ENCODE assay signal across 14 mouse cellular contexts in the genomic region with DNA sequence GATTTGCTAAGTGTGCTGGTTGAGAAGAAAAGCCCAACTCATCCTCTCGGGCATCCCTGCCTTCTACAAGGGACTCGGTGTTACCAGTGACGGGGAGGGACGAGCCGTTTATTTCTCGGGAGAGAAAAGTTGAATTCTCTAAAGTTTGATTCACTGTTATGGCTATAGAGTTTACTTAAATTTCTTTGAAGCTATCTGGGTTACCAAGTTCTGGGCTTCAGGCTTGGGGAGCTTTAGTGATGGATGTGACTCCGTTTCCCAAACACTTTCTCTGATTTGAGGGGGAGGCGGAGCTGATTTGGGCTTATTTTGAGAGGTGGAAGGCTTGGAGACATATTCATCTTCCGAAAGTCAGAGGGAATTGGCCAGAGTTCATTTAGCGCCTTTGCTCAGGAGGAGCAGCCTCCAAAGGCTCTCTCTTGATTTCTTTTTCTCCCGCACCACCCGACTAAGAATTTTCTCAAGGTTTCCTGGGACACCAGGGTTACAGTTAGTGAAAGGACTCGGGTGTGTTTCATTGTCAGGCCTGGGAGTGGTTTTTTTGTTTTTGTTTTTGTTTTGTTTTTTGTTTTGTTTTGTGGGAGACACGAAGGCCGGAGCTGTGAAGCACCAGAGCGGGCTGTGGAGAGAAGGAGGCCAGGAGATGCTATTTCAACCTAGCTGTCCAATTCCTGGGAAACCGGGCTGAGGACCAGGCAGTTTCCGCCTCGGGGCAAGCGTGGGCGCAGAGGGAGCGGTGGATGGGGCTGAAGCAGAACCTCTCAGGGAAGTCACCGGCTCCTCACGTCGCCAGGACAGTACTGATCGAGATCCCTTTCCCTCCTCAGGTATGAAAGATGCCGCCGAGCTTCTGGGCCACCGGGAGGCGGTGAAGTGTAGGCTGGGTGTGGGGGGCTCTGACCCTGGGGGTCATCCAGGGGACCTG. TPM values are rescaled to one million over a fixed set of nuclear protein-coding genes. Genes with fewer than 3 reads are reported as not detected.
DNase-seq lines count a peak whose midpoint lies in the region; ATAC-seq lines count a peak whose summit lies in the region.
"Had no signal": no experiment of that assay in that cellular context is flagged by ENCODE, and none has a peak within 500 bp of the region (broad histone marks: within the 10 kb centered on the region; RNA-seq: fewer than 3 reads in every experiment).

No protein-coding gene starts in this region.

- H3K27ac ChIP-seq in forebrain, embryonic 14.5 days (ENCODE audit: low read depth, low read length): no peak overlapping the region
- no peak overlapping the region for H3K27ac ChIP-seq in midbrain, embryonic 12.5 days (replicated peaks)

- peak; percentile 13 to 25 for DNase-seq in left cerebral cortex, postnatal 25 days (ENCODE audit: low spot score in 2 of 2)
- no peak for DNase-seq in left cerebral cortex, postnatal 10 days (ENCODE audit: extremely low spot score in 1 of 2, low spot score in 2 of 2)
- peak; percentile 32 for DNase-seq in forebrain, embryonic 14.5 days (ENCODE audit: low spot score)
- no peak for DNase-seq in layer of hippocampus, adult 18-20 months (ENCODE audit: low spot score in 2 of 2)
- no peak for DNase-seq in adrenal gland, adult 18-20 months (ENCODE audit: low spot score in 2 of 2)
- no peak for DNase-seq in adrenal gland, postnatal 14 days
- DNase-seq: heart, postnatal 14 days; kidney, adult 2 months had no signal

- no peak overlapping the region for H3K9ac ChIP-seq in forebrain, embryonic 14.5 days (ENCODE audit: low read length)
- no peak overlapping the region for H3K9ac ChIP-seq in midbrain, embryonic 12.5 days (replicated peaks)

- intact Hi-C loops in left cerebral cortex, postnatal 25 days (cut with DNase I): no loop called here
- intact Hi-C loops in left cerebral cortex, postnatal 10 days (cut with DNase I): no loop called here

- no peaks in the 10 kb centered on the region for H3K4me1 ChIP-seq in forebrain, embryonic 14.5 days (ENCODE audit: control insufficient read depth, insufficient read depth, low read length)
- peaks cover 4% of the 10 kb centered on the region; the same call in 1 of the 2 replicates for H3K4me1 ChIP-seq in midbrain, embryonic 12.5 days

- H3K36me3 ChIP-seq in forebrain, embryonic 14.5 days (ENCODE audit: control insufficient read depth, insufficient read depth, low read length): no peaks in the 10 kb centered on the region
- H3K36me3 ChIP-seq in midbrain, embryonic 12.5 days: no peaks in the 10 kb centered on the region

- WGBS in forebrain, embryonic 14.5 days: under 1% methylated on average over 30 of the region's 30 CpGs
- WGBS in midbrain, embryonic 12.5 days: 2% methylated on average over 30 of the region's 30 CpGs

- H3K4me2 ChIP-seq in forebrain, embryonic 14.5 days (ENCODE audit: low read length): no peak overlapping the region
- H3K4me2 ChIP-seq in midbrain, embryonic 12.5 days (replicated peaks): no peak overlapping the region

- ATAC-seq in forebrain, embryonic 14.5 days: no peak
- ATAC-seq in midbrain, embryonic 12.5 days (ENCODE audit: low FRiP score, low read depth): no peak

- H3K9me3 ChIP-seq in forebrain, embryonic 14.5 days (replicated peaks; ENCODE audit: control insufficient read depth, low read length): no peaks in the 10 kb centered on the region
- no peaks in the 10 kb centered on the region for H3K9me3 ChIP-seq in midbrain, embryonic 12.5 days

- H3K27me3 ChIP-seq in forebrain, embryonic 14.5 days (replicated peaks; ENCODE audit: control insufficient read depth, insufficient read depth, low read length): peaks cover 71% of the 10 kb centered on the region
- H3K27me3 ChIP-seq in midbrain, embryonic 12.5 days: peaks cover 73% of the 10 kb centered on the region

- 0 out of 2 replicates have a peak overlapping the region, but pooled peaks have one; percentile 4 for H3K4me3 ChIP-seq in forebrain, embryonic 14.5 days (ENCODE audit: low read depth, low read length)
- H3K4me3 ChIP-seq in midbrain, embryonic 12.5 days: peak overlapping the region; percentile 15; the same call in 1 of the 2 replicates
- H3K4me3 ChIP-seq: megakaryocyte, embryonic 14.5 days had no signal

RNA-seq across cellular contexts. Expression of gene Otp, which starts 1.1 kb away (rescaled TPM):
- total RNA-seq in left cerebral cortex, postnatal 25 days (2021): under 1 TPM; 0.48 to 0.78 TPM
- total RNA-seq in left cerebral cortex, postnatal 10 days (2021): under 1 TPM; 0.17 to 0.20 TPM
- polyA plus RNA-seq in forebrain, embryonic 14.5 days (2014; fragmentation: Nextera tagmentation; extraction: Ambion mirVana): 2.5 and 2.8 TPM in 2 replicates
- polyA plus RNA-seq in midbrain, embryonic 12.5 days (2016; fragmentation: Nextera tagmentation; extraction: Ambion mirVana): 2.1 and 3.0 TPM in 2 replicates
- total RNA-seq in layer of hippocampus, adult 18-20 months (2021): not detected
- not detected for total RNA-seq in adrenal gland, adult 18-20 months (2021)
- total RNA-seq in adrenal gland, postnatal 14 days (2021): not detected in 2 replicates
- total RNA-seq: heart, postnatal 14 days had no signal
- polyA plus RNA-seq: gonadal fat pad, adult 2 months; kidney, adult 2 months; liver, embryonic 16.5 days; small intestine, adult 2 months; testis, adult 2 months had no signal

Comparison
In these comparisons a context has a peak if more than half of its experiments do, and no peak if none do; other contexts are left out.
1. DNase-seq: peak in left cerebral cortex, postnatal 25 days (2 of 2) and forebrain, embryonic 14.5 days (single experiment); none in left cerebral cortex, postnatal 10 days (0 of 2), layer of hippocampus, adult 18-20 months (0 of 2), adrenal gland, adult 18-20 months (0 of 2) and adrenal gland, postnatal 14 days (single experiment).